ENCODE assay signal across 14 mouse cellular contexts in genomic region chr2:181157716-181158302, GRCm38 (mm10). TPM values are rescaled to one million over a fixed set of nuclear protein-coding genes. Genes with fewer than 3 reads are reported as not detected.
DNase-seq lines count a peak whose midpoint lies in the region; ATAC-seq and TF ChIP-seq lines count a peak whose summit lies in the region.
"Had no signal": no experiment of that assay in that cellular context is flagged by ENCODE, and none has a peak within 500 bp of the region (broad histone marks: within the 10 kb centered on the region; RNA-seq: fewer than 3 reads in every experiment).

No protein-coding gene starts in this region.

- no peak overlapping the region for H3K9ac ChIP-seq in midbrain, postnatal 0 days (replicated peaks; ENCODE audit: low read length, poor library complexity, severe bottlenecking)
- H3K9ac ChIP-seq: limb, embryonic 15.5 days; lung, embryonic 15.5 days had no signal

- intact Hi-C loops in gastrocnemius, postnatal 14 days (cut with DNase I; ENCODE audit: low total_unique reads) = no loop called here
- intact Hi-C loops in left cerebral cortex, postnatal 25 days (cut with DNase I) = loop anchor here (2.0 kb wide), 2 partner anchors 23 to 29 kb away; partner anchors contain the start of genes Kcnq2 and Ppdpf

- peaks cover 6% of the 10 kb centered on the region for H3K36me3 ChIP-seq in midbrain, postnatal 0 days (ENCODE audit: insufficient read depth, low read length)
- H3K36me3 ChIP-seq: limb, embryonic 15.5 days; lung, embryonic 15.5 days had no signal

- no peak overlapping the region for H3K4me3 ChIP-seq in midbrain, postnatal 0 days (ENCODE audit: low read depth, low read length)
- H3K4me3 ChIP-seq: lung, embryonic 15.5 days had no signal

- no peaks in the 10 kb centered on the region for H3K9me3 ChIP-seq in midbrain, postnatal 0 days (ENCODE audit: low read length)
- H3K9me3 ChIP-seq: limb, embryonic 15.5 days; lung, embryonic 15.5 days had no signal

- peak overlapping the region; percentile 92 for H3K4me2 ChIP-seq in midbrain, postnatal 0 days (ENCODE audit: low read depth, low read length, poor library complexity, severe bottlenecking)
- H3K4me2 ChIP-seq: limb, embryonic 15.5 days; lung, embryonic 15.5 days had no signal

- WGBS in midbrain, postnatal 0 days = 75% methylated on average over 6 of the region's 6 CpGs

- DNase-seq in gastrocnemius, postnatal 25 days = peak; percentile 64
- no peak for DNase-seq in gastrocnemius, postnatal 14 days
- peak; percentile 6 to 61 for DNase-seq in left cerebral cortex, postnatal 25 days (ENCODE audit: low spot score in 2 of 2)
- no peak for DNase-seq in left cerebral cortex, adult 9 months (ENCODE audit: low spot score in 2 of 2)
- DNase-seq in cerebellum, adult 9-11 months = peak; percentile 65
- DNase-seq in midbrain, postnatal 0 days (ENCODE audit: low spot score) = no peak
- DNase-seq in kidney, postnatal 36 days = no peak
- no peak for DNase-seq in testis, postnatal 14 days (ENCODE audit: low spot score)
- DNase-seq: kidney, adult 11 months; thymus, postnatal 36 days had no signal

- H3K27me3 ChIP-seq in midbrain, postnatal 0 days (ENCODE audit: insufficient read depth, low read length) = no peaks in the 10 kb centered on the region

- TF ChIP-seq CTCF in midbrain, postnatal 0 days (IDR thresholded peaks at IDR 0.05) = no peak

- peaks cover 39% of the 10 kb centered on the region for H3K4me1 ChIP-seq in midbrain, postnatal 0 days (ENCODE audit: insufficient read depth, low read length)
- H3K4me1 ChIP-seq: lung, embryonic 15.5 days had no signal

- no peak for ATAC-seq in midbrain, postnatal 0 days (ENCODE audit: low FRiP score)

- H3K27ac ChIP-seq in midbrain, postnatal 0 days (ENCODE audit: low read depth, low read length) = peak overlapping the region; percentile 85
- H3K27ac ChIP-seq: limb, embryonic 15.5 days; lung, embryonic 15.5 days had no signal

RNA-seq across cellular contexts. Expression of gene Eef1a2, which starts 1.0 kb away (rescaled TPM):
- 1,000 to 10,000 TPM; 1,917 to 2,157 TPM for total RNA-seq in gastrocnemius, postnatal 25 days (2021)
- 1,000 to 10,000 TPM; 2,249 to 2,405 TPM for total RNA-seq in gastrocnemius, postnatal 14 days (2021)
- total RNA-seq in left cerebral cortex, postnatal 25 days (2021) = 1,000 to 10,000 TPM; 1,322 to 1,385 TPM
- 321 and 367 TPM in 2 replicates for total RNA-seq in midbrain, postnatal 0 days (2014; rRNA removed)
- polyA plus RNA-seq in midbrain, postnatal 0 days (2015; fragmentation: Nextera tagmentation; extraction: Ambion mirVana) = 23.1 and 23.3 TPM in 2 replicates
- total RNA-seq: monocyte, adult 5-6 weeks had no signal
- polyA plus RNA-seq: limb, embryonic 15.5 days had no signal

RNA-seq across cellular contexts. Expression of gene Kcnq2, which starts 22.7 kb away (rescaled TPM):
- not detected for total RNA-seq in gastrocnemius, postnatal 25 days (2021)
- total RNA-seq in gastrocnemius, postnatal 14 days (2021) = under 1 TPM; 0.07 to 0.16 TPM
- total RNA-seq in left cerebral cortex, postnatal 25 days (2021) = 100 to 1,000 TPM; 227 to 240 TPM
- 134 and 162 TPM in 2 replicates for total RNA-seq in midbrain, postnatal 0 days (2014; rRNA removed)
- 33.8 and 40.6 TPM in 2 replicates for polyA plus RNA-seq in midbrain, postnatal 0 days (2015; fragmentation: Nextera tagmentation; extraction: Ambion mirVana)
- total RNA-seq: monocyte, adult 5-6 weeks had no signal

RNA-seq across cellular contexts. Expression of gene Ppdpf, which starts 29.2 kb away (rescaled TPM):
- total RNA-seq in gastrocnemius, postnatal 25 days (2021) = 10 to 100 TPM; 44.4 to 49.5 TPM
- 10 to 100 TPM; 52.9 to 58.5 TPM for total RNA-seq in gastrocnemius, postnatal 14 days (2021)
- 10 to 100 TPM; 95.9 to 97.3 TPM for total RNA-seq in left cerebral cortex, postnatal 25 days (2021)
- total RNA-seq in midbrain, postnatal 0 days (2014; rRNA removed) = 268 and 323 TPM in 2 replicates
- polyA plus RNA-seq in midbrain, postnatal 0 days (2015; fragmentation: Nextera tagmentation; extraction: Ambion mirVana) = 365 and 367 TPM in 2 replicates

RNA-seq across cellular contexts. Expression of gene Ptk6, which starts 44.8 kb away (rescaled TPM):
- not detected for total RNA-seq in gastrocnemius, postnatal 25 days (2021)
- total RNA-seq in gastrocnemius, postnatal 14 days (2021) = not detected
- total RNA-seq in left cerebral cortex, postnatal 25 days (2021) = under 1 TPM in 1 of 2 experiments, not detected in 1; 0.09 TPM
- 0.09 TPM in 1 of 2 replicates, not detected in the other for total RNA-seq in midbrain, postnatal 0 days (2014; rRNA removed)
- polyA plus RNA-seq in midbrain, postnatal 0 days (2015; fragmentation: Nextera tagmentation; extraction: Ambion mirVana) = not detected in 2 replicates
- total RNA-seq: layer of hippocampus, postnatal 10 days had no signal

RNA-seq across cellular contexts. Expression of gene Srms, which starts 55.2 kb away (rescaled TPM):
- total RNA-seq in gastrocnemius, postnatal 25 days (2021) = under 1 TPM; 0.20 to 0.24 TPM
- under 1 TPM; 0.10 to 0.18 TPM for total RNA-seq in gastrocnemius, postnatal 14 days (2021)
- under 1 TPM in 1 of 2 experiments, not detected in 1; 0.21 TPM for total RNA-seq in left cerebral cortex, postnatal 25 days (2021)
- total RNA-seq in midbrain, postnatal 0 days (2014; rRNA removed) = 0.11 TPM in 1 of 2 replicates, not detected in the other
- polyA plus RNA-seq in midbrain, postnatal 0 days (2015; fragmentation: Nextera tagmentation; extraction: Ambion mirVana) = 0.10 and 0.21 TPM in 2 replicates

Comparison
In these comparisons a context has a peak if more than half of its experiments do, and no peak if none do; other contexts are left out.
1. DNase-seq: peak in gastrocnemius, postnatal 25 days (single experiment), left cerebral cortex, postnatal 25 days (2 of 2) and cerebellum, adult 9-11 months (single experiment); none in gastrocnemius, postnatal 14 days (single experiment), left cerebral cortex, adult 9 months (0 of 2), midbrain, postnatal 0 days (single experiment), kidney, postnatal 36 days (0 of 2) and testis, postnatal 14 days (single experiment).
2. RNA of gene Kcnq2, which starts 22.7 kb away (total RNA-seq): 227 to 240 TPM in left cerebral cortex, postnatal 25 days and 134 to 162 TPM in midbrain, postnatal 0 days; 0.07 to 0.16 TPM in gastrocnemius, postnatal 14 days and not detected in gastrocnemius, postnatal 25 days; every median in the first group is over 100 times any median in the second.